In genomic region chr14:61012397-61012931, GRCm38 (mm10) we compare ENCODE assay signal across 8 mouse cellular contexts. TPM values are rescaled to one million over a fixed set of nuclear protein-coding genes. Genes with fewer than 3 reads are reported as not detected.
DNase-seq lines count a peak whose midpoint lies in the region; ATAC-seq and TF ChIP-seq lines count a peak whose summit lies in the region.

No protein-coding gene starts in this region.

- no peak for TF ChIP-seq POLR2A in kidney, adult 2 months (IDR thresholded peaks at IDR 0.05; ENCODE audit: low read depth, low read length)

- no peak for TF ChIP-seq CTCF in kidney, adult 2 months (conservative IDR thresholded peaks at IDR 0.05; ENCODE audit: insufficient read depth, insufficient read length, low read depth, low read length)

- H3K4me2 ChIP-seq in midbrain, embryonic 15.5 days: peak overlapping the region; percentile 45
- peak overlapping the region; percentile 45 for H3K4me2 ChIP-seq in stomach, embryonic 16.5 days (ENCODE audit: low read depth, low read length)

- intact Hi-C loops in left cerebral cortex, postnatal 4 days (cut with DNase I): no loop called here

- no peaks in the 10 kb centered on the region for H3K27me3 ChIP-seq in kidney, adult 2 months (replicated peaks; ENCODE audit: control insufficient read depth, insufficient read depth, low read length)
- H3K27me3 ChIP-seq in midbrain, embryonic 15.5 days (replicated peaks): peaks cover 9% of the 10 kb centered on the region
- no peaks in the 10 kb centered on the region for H3K27me3 ChIP-seq in stomach, embryonic 16.5 days (ENCODE audit: control insufficient read depth, insufficient read depth, low read length)

- no peaks in the 10 kb centered on the region for H3K4me1 ChIP-seq in kidney, adult 2 months (ENCODE audit: control insufficient read depth, insufficient read depth, low read length)
- H3K4me1 ChIP-seq in midbrain, embryonic 15.5 days: peaks cover 13% of the 10 kb centered on the region; the same call in 1 of the 2 replicates
- peaks cover 5% of the 10 kb centered on the region; the same call in 1 of the 2 replicates for H3K4me1 ChIP-seq in stomach, embryonic 16.5 days (ENCODE audit: control insufficient read depth, insufficient read depth, low read length)

- no peak overlapping the region for H3K27ac ChIP-seq in kidney, adult 2 months (ENCODE audit: insufficient read depth, low read depth, low read length)
- peak overlapping the region; percentile 51; the same call in 1 of the 2 replicates for H3K27ac ChIP-seq in midbrain, embryonic 15.5 days
- peak overlapping the region; percentile 76 for H3K27ac ChIP-seq in stomach, embryonic 16.5 days (ENCODE audit: low read length)

- H3K9me3 ChIP-seq in midbrain, embryonic 15.5 days: no peaks in the 10 kb centered on the region
- H3K9me3 ChIP-seq in stomach, embryonic 16.5 days (replicated peaks; ENCODE audit: control insufficient read depth, low read length): no peaks in the 10 kb centered on the region

- no peak overlapping the region for H3K4me3 ChIP-seq in kidney, adult 2 months (ENCODE audit: insufficient read depth, low read depth, low read length)
- H3K4me3 ChIP-seq in midbrain, embryonic 15.5 days: peak overlapping the region; percentile 15
- peak overlapping the region; percentile 26 for H3K4me3 ChIP-seq in stomach, embryonic 16.5 days (replicated peaks; ENCODE audit: low read length)

- 3% methylated on average over 17 of the region's 17 CpGs for WGBS in kidney, adult 2 months
- 1% methylated on average over 17 of the region's 17 CpGs for WGBS in midbrain, embryonic 15.5 days
- 2% methylated on average over 17 of the region's 17 CpGs for WGBS in stomach, embryonic 16.5 days

- no peaks in the 10 kb centered on the region for H3K36me3 ChIP-seq in kidney, adult 2 months (ENCODE audit: control insufficient read depth, insufficient read depth, low read length)
- no peaks in the 10 kb centered on the region for H3K36me3 ChIP-seq in midbrain, embryonic 15.5 days (replicated peaks)
- H3K36me3 ChIP-seq in stomach, embryonic 16.5 days (ENCODE audit: control insufficient read depth, insufficient read depth, low read length): no peaks in the 10 kb centered on the region

- DNase-seq in gonadal fat pad, adult 2 months (ENCODE audit: low read depth): peak; percentile 64
- DNase-seq in kidney, adult 2 months: peak; percentile 14
- DNase-seq in left cerebral cortex, postnatal 4 days: peak; percentile 64

- H3K9ac ChIP-seq in midbrain, embryonic 15.5 days: no peak overlapping the region
- peak overlapping the region; percentile 41 for H3K9ac ChIP-seq in stomach, embryonic 16.5 days (ENCODE audit: low read length)

- peak; percentile 52 for ATAC-seq in activated CD4-positive, CD25-positive, alpha-beta regulatory T cell, adult 4 months
- ATAC-seq in common myeloid progenitor, adult 5-6 weeks (replicated peaks; ENCODE audit: low read depth, poor library complexity, severe bottlenecking): peak; percentile 52; the same call in 1 of the 2 replicates
- peak; percentile 91 for ATAC-seq in midbrain, embryonic 15.5 days (replicated peaks)
- peak; percentile 90 for ATAC-seq in stomach, embryonic 16.5 days (ENCODE audit: insufficient read depth, low FRiP score)
- ATAC-seq in megakaryocyte progenitor cell, adult 5-6 weeks (replicated peaks; ENCODE audit: poor library complexity): no peak

RNA-seq across cellular contexts. Expression of gene Tnfrsf19, which starts 33.8 kb away (rescaled TPM):
- polyA plus RNA-seq in activated CD4-positive, CD25-positive, alpha-beta regulatory T cell, adult 4 months (2017; shearing (Covaris generic)): not detected
- total RNA-seq in common myeloid progenitor, adult 5-6 weeks (2017): 0.49 TPM in 1 of 2 replicates, not detected in the other
- 9.8 and 14.0 TPM in 2 replicates for polyA plus RNA-seq in gonadal fat pad, adult 2 months (2012; rRNA removed)
- polyA plus RNA-seq in kidney, adult 2 months (2012; rRNA removed): 2.6 and 2.7 TPM in 2 replicates
- total RNA-seq in left cerebral cortex, postnatal 4 days (2021): 10 to 100 TPM; 76.9 to 81.3 TPM
- 37.2 and 40.5 TPM in 2 replicates for polyA plus RNA-seq in midbrain, embryonic 15.5 days (2015; fragmentation: Nextera tagmentation; extraction: Ambion mirVana)
- polyA plus RNA-seq in stomach, embryonic 16.5 days (2015; fragmentation: Nextera tagmentation; extraction: Ambion mirVana): 37.2 and 38.0 TPM in 2 replicates
- total RNA-seq in megakaryocyte progenitor cell, adult 5-6 weeks (2015): not detected in 2 replicates
- 0.12 and 0.14 TPM in 2 replicates for total RNA-seq in megakaryocyte progenitor cell, adult 5-6 weeks (2017)

Comparison
In these comparisons a context has a peak if more than half of its experiments do, and no peak if none do; other contexts are left out.
1. DNase-seq: peak in every context shown above with its lines; median percentile 64 in gonadal fat pad, adult 2 months; 64 in left cerebral cortex, postnatal 4 days; 14 in kidney, adult 2 months.